Mouse (Mus musculus): ENCODE results near the gene Begain.

Begain gene

DNA sequence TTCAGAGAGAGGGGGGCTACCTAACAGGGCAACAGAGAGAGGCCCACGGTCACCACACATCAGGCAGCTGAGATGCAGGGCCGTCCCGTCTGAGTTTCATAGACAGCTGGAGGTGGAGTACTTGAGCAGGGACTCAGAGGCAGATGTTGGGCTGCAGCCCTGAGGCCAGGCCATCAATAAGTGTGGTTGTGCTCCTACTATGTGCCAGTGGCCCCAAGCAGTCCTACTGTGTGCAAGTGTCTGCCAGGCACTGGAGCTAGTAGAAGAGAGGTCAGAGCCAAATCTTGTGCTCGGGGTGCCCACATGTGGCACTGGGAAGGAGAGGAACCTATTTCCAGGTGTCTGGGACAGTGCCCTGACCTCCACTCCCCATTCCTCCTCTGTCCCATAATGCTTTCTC is 18.1 kb downstream of the Begain start:
- DNase-seq: no peak

GRCm38 (mm10) chr12:109045581-109045980 is 22.4 kb downstream of the Begain start:
- no peak for DNase-seq

DNA sequence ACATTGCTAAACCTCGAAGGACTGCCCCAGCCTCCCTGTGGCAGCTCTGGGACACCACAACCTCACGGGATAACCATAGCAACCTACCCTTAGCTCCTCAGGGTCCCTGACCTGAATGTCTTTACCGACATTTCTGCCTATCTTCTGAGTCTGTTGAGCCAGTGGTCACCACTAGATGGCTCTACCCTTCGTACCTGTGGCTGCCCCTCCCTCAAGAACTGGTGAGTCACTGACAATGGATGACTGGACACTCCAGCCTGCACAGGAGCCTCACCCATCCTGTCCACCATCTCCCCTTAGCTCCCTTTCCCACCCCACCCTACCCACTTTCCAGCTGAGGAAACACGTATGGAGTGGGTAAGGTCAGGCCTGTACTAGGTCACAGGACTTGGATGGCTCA is 23.5 kb downstream of the Begain start:
- DNase-seq: no peak

DNA sequence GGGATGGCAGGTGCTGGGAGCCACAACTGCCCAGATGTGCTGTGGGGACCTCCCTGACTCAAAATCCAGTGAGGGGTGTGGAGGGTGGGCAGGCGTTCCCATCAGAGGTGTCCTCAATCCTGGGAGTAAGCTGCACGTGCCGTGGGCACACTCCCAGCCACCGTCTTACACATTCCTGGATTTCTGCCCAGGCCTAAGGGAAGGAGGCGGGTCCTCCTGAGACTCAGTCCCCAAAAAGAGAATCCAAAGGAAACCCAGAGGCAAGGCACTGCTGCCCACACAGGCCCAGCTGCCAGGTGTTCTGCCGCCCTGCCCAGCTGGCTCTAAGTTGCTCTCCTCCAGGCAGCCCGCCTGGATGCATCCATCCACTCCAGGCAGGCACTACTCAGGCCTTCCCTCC is 28.7 kb downstream of the Begain start:
- DNase-seq: no peak

DNA sequence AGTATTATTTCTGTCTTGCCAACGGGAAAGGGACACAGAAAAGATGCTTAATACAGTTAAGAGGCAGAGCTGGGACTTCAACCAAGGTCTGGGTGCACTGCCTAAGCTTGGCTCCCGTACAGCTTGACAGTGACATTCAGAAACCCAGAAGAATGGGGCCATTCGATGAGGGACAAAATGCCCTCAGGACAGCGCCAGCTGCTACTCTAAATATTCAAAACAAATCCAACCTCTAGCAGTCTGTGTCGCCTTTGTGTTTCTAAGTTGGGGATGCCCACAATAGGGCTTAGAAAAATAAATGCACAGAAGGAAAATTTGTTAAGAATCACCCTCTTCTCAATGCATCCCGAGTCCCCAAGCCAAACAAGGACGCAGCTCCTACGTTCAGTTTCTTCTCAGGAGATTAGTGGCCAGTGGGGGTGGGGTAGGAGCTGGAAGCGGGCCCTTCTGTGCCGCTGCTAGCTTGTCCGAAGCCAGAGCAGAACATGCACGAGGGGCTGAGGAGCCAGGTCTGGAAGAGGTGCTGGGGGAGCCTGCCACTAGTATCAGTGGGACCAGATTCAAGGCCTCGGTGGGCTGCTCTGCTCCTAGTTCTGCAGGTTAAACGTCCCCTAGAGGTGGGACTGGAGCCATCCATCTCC is 29.7 kb downstream of the Begain start:
- peak; percentile 20 for DNase-seq

- no peak for DNase-seq
These were observed 31.0 kb downstream of the Begain start for GRCm38 (mm10) chr12:109037026-109037425.

- peak; percentile 18 for DNase-seq
These were observed 44.2 kb downstream of the Begain start for GRCm38 (mm10) chr12:109023780-109024179.

GRCm38 (mm10) chr12:109022966-109023365 is 45.1 kb downstream of the Begain start:
- no peak for DNase-seq

- peak; percentile 95 for DNase-seq
These were observed 45.8 kb downstream of the Begain start for GRCm38 (mm10) chr12:109022181-109022691.

GRCm38 (mm10) chr12:109010070-109010649 is 57.9 kb downstream of the Begain start:
- DNase-seq: no peak

DNA sequence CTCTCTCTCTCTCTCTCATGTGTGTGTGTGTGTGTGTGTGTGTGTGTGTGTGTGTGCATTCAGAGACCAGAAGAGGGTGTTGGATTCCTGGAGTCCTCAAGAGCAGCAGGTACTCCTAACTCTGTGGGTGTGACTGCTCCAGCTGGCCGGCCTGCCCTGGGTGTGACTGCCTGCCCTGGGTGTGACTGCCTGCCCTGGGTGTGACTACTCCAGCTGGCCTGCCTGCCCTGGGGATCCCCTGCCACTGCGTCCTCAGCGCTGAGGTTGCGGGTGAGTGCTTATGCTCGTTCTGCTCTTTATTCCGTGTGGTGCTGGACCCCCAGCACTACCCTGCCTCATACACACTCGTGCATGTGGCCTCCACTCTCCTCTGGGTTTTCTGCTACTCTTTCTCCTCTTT is 65.0 kb downstream of the Begain start:
- no peak for DNase-seq

DNA sequence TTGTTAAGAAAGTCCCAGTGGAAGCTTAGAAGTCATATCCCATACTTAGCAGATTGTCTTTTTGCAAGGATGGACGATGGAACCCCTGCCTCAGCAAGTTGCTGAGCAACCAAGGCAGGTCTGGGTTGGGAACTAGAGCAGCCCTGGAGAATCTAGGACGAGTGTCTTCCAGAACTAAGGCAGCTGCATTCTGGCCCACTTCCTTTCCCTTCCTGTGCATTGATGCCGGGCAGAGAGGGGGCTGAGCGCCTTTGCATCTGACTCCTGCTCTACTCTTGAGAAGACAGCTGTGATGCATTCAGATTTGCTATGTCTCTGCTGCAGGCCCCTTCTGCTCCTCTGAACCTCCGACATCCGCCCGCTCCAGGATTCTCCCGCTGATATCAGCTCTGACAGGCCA is 70.8 kb downstream of the Begain start:
- DNase-seq: no peak

- peak; percentile 28 for DNase-seq
These were observed 71.9 kb downstream of the Begain start for GRCm38 (mm10) chr12:108995976-108996636.

DNA sequence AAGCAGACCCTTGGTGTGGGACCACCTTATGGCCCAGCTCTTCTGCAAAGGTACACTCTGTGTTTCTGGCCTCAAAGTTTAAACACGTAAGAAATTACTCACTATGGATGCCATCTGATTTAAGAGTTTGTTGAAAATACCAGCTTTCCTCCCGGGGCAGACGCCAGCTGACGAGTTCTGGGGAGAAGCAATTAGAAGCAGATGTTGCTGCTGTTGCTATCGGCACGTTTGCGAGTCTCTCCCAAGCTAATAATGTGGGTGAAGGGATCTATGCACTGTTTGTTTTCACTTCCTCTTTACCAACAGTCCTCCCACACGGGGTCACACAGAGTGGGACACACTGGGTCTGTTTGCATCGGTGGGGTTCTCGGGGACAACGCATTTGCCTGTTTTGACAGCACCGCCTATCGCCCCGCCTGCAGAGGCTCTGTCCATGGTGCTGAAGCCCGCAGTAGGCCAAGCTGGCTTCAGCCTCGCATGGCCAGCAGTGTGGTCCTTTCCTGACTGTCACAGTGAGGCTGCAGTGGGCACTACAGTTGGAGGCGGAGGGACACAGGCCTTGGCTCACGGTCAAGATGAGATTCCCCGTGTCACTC is 73.5 kb downstream of the Begain start:
- DNase-seq: no peak

DNA sequence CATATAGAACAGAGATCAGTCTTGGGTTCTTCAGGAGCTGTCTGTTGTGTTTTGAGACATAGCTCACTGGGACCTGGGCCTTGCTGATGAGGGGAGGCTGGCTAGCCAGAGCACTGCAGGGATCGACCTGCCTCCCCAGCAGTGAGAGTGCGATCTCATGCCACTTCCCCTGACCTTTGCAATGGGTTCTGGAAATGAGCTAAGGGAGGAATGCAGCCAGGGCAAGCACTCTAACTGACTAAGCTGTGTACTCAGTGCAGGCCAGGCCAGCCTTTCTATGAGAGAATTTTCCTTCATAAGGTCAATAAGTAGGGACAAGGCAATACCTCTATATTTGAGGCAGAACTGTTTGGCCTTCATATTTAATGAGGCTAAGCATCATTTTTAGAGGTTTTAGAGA is 75.0 kb downstream of the Begain start:
- DNase-seq: no peak

GRCm38 (mm10) chr12:108990425-108990824 is 77.6 kb downstream of the Begain start:
- DNase-seq: no peak

- no peak for DNase-seq
These were observed 80.6 kb downstream of the Begain start for GRCm38 (mm10) chr12:108987448-108987847.

DNA sequence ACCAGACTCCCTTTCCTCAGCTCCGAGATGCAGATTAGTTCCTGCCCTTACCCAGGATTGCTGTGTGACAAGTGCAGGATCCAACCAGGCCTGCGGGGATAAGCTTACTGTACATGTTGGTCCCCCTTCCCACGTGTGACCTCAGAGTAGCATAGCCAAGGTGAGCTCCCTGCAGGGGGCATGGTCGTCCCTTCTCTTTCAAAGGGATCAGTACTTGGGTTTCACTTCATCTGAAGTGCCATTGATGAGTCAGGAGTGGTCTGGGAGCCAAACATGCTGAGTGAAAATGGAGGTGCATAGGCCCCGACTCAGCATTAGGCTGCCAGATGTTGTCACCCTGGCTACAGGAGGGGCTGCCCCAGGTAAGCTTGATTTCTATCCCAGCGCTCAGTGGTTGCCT is 83.0 kb downstream of the Begain start:
- DNase-seq: no peak

DNA sequence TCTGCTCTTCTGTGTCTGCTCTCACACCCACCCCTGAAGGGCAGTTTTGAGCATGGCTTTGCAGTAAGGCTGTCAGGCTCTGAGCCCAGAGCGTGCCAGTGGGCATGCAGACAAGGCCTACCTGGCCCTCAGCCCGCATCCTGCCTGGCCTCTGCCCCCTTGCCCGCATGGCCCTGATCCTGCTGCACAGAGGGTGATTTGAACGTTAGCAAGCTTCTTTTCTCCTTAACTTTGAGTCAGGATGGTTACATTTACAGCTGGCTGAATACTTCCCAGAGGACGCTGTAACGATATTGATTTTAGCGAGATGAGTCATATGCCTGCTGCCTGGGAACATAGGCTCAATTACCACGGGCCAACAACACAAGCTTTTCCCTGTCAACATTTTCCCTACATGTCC is 83.5 kb downstream of the Begain start:
- DNase-seq: no peak

- no peak for DNase-seq
These were observed 84.5 kb downstream of the Begain start for GRCm38 (mm10) chr12:108983496-108983895.

GRCm38 (mm10) chr12:108982684-108982960 is 85.4 kb downstream of the Begain start:
- no peak for DNase-seq

All from cerebellum, adult 11 months (tissue).